Mouse (Mus musculus) fat pad, adult 2 months (tissue): ENCODE measurements around the gene Castor2.

Source experiments
- DNase-seq: peaks from one replicate; pipeline ENCODE4 v3.0.0-alpha.2; 2011; ENCODE audit warnings: low read depth, low spot score; ENCODE audit errors: extremely low read depth

The Castor2 gene

DNA sequence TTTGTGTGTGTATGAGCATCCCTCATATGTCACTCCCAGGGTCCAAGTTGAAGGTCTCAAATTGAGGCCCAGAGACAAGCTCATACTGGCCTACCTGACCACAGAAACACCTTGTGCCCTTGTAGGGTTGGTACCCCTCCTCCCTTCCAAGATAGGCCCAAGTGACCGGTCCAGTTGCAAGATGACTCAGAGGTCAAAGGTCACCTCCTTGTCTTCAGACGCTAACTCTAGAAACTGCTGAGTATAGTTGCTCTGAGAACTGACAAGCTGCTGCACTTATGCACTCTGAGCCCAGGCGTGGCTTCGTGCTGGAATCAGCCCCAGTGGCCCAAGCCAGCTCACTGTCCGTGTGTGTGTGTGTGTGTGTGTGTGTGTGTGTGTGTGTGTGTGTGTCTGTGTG, 2.4 kb downstream of the Castor2 start:
- DNase-seq, result no peak

DNA sequence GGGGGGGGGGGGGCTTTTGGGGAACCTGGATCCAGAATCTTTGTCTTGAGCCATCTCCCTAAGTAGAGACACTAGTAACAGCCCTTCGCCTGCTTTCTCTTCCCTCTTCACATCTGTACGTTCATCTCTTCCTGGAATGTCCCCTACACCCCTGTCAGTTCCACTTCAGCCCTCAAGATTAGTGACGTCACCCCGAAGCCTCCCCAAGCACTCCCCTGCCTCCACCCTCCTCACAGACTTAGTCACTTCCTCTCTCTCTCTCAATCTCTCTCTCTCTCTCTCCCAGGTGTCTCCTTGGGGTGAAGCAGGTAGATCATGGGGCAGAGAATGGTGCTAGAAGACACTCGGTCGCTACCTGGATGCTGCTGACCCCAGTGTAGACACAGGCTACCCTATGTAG, 3.2 kb downstream of the Castor2 start:
- DNase-seq, result no peak

- DNase-seq, result no peak
Observed at GRCm38 (mm10) chr5:134105829-134106228, 6.3 kb downstream of the Castor2 start.

GRCm38 (mm10) chr5:134114981-134115380, 15.5 kb downstream of the Castor2 start:
- no peak for DNase-seq

- no peak for DNase-seq
Observed at GRCm38 (mm10) chr5:134115639-134116259, 16.2 kb downstream of the Castor2 start.

DNA sequence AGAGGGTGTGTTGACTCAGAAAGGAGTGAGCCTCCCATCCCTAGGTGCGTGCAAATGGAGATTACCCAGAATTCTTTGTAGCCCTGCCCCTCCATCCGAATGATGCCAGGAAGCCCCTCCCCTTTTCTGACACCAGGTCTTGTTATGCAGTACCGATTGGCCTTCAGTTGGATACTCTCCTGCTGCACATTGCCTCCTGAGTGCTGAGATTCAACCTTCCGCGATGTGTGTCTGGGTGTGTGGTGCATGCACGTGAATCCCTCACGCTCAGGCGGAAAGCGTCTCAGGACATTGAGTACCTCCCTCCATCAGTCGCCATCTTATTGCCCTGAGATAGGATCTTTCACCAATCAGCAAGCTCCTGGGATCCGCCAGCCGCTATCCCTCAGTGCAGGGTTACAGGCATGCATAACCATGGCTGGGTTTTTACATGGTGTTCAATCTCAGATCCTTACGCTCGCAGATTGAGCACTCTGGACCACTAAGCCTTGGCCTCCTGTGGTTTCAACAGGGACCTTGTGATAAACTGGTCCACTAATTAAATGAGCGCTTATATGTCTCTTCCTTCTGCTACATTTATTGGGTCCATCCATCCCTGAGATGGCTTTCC, 19.4 kb downstream of the Castor2 start:
- no peak for DNase-seq

- DNase-seq, result peak; percentile 89
Observed at GRCm38 (mm10) chr5:134119481-134120120, 20.1 kb downstream of the Castor2 start.

- DNase-seq, result no peak
Observed at GRCm38 (mm10) chr5:134120135-134120534, 20.6 kb downstream of the Castor2 start.

DNA sequence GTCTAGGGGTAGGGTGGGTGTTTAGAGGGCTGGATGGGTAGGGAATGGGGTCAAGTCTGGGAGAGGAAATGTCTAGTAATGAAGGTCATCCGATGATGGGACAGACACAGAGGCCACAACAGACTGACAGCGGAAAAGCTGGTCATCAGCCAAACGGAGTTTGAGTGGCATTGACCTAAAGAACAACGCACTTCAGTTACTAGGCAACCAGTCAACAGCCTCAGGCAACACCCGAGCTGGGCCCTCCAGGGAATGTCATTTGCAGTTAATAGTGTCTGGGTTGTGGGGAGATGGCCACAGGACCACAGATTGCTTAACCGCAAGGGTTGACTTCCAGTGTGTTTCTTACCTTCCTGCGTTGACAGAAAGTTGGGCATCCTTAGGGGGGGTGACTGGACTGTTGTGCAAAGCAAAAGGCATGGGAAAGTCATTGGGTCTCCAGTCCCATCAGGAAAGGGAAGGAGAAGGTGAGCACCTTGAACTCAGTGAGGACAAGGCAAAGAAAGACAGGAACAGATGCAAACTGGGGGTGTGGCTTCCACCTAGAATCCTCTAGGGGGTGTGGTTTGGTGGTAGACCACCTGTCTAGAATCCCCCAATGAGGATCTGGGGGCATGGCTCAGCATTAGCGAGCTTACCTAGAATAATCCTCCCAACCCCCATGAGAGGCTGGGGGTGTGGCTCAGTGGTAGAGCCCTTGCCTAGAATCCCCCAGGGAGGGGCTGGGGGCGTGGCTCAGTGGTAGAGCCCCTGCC, 21.8 kb downstream of the Castor2 start:
- no peak for DNase-seq

- DNase-seq, result no peak
Observed at GRCm38 (mm10) chr5:134121893-134122259, 22.4 kb downstream of the Castor2 start.

DNA sequence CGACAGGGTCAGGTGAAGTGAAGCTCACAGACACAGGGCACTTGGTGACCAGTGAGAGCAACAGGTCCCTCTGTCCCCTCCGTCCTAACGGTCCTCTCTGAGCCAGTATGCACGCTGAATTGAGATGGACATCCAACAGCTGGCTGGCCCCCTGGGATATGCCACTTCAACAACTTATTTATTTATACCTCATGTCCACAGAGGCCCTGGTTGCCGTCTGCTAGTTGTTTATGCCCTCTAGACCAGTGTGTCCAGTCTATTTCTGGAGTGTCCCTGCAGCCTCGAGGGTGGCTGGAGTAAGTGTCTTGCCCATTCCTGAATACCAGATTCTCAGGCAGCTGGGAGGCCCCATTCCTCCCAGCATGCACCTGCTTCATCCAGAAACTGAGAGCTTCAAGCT, 24.3 kb downstream of the Castor2 start:
- DNase-seq, result no peak

DNA sequence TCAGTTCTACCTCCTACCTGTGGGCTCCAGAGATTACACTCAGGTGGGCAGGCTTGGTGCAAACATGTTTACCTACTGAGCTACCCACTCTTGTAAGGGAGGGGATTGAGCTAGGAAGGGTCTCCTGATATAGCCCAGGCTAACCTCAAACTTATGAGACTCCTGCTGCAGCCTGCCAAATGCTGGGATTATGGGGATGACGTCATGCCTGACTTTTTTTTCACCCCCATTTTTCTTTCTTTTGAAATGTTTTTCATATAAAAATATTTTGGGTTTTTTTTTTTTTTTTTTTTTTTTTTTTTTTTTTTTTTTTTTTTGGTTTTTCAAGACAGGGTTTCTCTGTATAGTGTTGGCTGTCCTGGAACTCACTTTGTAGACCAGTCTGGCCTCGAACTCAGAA, 26.7 kb downstream of the Castor2 start:
- no peak for DNase-seq

DNA sequence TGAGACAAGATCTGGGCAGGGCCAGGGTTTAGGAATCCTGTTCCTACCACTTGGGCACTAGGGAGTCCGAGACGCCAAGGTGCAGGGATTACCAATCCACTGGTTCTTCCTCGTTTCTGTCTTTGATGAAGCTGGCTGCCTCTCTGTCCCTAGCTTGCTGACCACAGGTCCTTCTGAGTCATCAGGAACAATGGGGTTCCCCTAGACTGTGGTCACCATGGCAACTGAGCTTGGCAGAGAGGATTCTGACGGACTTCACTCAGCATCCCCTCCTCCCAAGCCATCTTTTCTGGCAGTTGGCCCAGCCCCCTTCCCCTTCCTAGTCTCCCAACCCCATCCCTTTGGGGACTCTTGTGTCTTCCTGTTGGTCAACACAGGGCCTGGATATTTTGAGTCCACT, 32.1 kb downstream of the Castor2 start:
- no peak for DNase-seq

- no peak for DNase-seq
Observed at GRCm38 (mm10) chr5:134136022-134136421, 36.5 kb downstream of the Castor2 start.

DNA sequence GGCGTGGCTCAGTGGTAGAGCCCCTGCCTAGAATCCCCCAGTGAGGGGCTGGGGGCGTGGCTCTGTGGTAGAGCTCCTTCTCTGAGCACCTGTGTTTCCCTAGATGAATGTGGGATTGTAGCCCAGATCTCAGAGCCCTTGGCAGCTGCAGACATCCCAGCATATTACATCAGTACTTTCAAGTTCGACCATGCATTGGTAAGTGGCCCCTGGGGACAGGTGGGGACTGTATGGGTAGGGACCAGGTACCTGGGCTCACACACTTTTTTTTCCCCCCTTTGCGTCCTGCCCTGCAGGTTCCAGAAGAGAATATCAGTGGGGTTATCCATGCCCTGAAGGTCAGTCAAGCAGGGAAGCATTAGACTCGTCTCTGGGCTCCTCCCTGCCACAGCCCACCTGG, 38.4 kb downstream of the Castor2 start:
- no peak for DNase-seq

DNA sequence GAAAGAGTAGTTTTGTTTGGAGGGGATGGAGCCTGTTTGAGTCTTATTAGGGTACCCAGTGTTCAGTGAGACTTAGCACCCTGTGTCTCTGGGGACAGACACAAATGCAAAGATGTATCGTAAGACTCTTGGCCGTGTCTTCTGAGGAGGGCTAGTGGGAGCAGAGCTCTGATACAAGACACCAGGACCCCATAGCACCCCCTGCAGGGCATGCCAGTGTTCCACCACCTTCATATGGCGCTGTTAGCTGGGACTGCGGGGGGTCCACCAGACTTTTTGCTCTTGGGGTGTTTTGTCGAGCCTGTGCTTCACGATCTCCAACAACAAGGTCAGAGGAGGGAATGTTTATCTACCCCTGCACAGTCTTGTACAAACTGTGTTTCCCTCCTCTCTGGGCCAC, 39.9 kb downstream of the Castor2 start:
- DNase-seq, result no peak

DNA sequence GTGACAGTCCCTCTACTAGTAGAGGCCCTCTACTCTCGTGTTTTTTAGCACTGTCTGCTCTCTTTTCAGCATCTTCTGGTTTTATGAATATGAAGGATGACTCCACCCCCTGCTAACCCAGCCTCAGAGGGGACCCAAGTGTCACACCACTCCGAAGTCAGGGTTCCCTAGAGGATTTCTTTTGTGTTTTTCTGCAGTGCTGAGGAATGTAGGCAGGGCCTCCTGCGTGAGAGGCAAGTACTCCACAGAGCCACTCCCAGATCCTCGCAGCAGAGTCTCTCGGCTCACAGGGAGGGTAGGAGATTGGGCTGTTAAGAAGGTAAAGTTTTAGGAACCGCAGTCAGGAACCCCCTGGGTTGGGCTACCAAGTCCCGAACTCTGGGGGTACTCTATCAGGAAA, 41.7 kb downstream of the Castor2 start:
- no peak for DNase-seq

- no peak for DNase-seq
Observed at GRCm38 (mm10) chr5:134142381-134142780, 42.9 kb downstream of the Castor2 start.

- DNase-seq, result no peak
Observed at GRCm38 (mm10) chr5:134144986-134145385, 45.5 kb downstream of the Castor2 start.

- DNase-seq, result no peak
Observed at GRCm38 (mm10) chr5:134147194-134147753, 47.8 kb downstream of the Castor2 start.

DNA sequence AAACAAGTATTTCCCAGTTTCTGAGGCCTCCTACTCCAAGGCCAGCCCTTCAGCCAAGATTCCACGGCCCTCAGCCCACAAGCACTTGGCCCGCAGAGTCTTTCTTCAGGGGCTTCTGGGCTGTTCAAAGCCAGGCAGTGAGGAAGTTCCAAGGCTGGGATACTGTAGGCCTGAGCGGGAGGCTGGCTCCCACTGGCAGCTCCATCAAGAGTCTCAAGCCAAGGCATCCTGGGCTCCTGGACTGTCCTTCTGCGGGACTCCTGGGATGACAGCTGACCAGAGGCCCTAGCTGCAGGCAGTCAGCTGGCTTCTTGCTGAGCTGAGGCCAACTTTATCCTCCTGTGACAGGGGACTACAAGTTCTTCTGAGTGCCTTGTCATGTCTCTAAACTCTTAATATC, 48.6 kb downstream of the Castor2 start:
- DNase-seq, result no peak

DNA sequence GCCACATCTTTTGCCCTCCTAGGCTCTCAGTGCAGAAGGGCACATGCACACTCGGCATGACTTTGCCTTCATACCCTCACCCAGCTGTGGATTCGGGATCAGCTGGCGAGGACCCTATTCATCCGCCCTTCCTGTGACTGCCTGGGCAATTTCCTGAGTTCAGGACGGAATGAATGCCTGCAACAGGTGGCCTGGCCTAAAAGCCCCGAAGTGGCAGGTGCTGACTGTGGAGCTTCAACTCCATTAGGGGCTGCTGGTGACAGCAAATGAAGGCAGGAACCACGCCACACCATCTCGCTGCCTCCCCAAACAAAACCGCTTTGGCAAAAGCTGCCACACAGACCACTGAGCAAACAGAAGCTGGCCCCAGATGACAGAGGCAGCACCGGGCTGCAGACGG, 52.4 kb downstream of the Castor2 start:
- no peak for DNase-seq
